ENCODE assay signal across 24 mouse cellular contexts in genomic region chr1:127152840-127153239, GRCm38 (mm10).
"Had no signal": no experiment of that assay in that cellular context is flagged by ENCODE, and none has a peak within 500 bp of the region (broad histone marks: within the 10 kb centered on the region; RNA-seq: fewer than 3 reads in every experiment).

No protein-coding gene starts in this region.

- H3K4me3 ChIP-seq: heart, embryonic 12.5 days; hindbrain, embryonic 10.5 days; hindbrain, embryonic 12.5 days; intestine, embryonic 15.5 days; layer of hippocampus, adult 2 months; limb, embryonic 10.5 days; limb, embryonic 12.5 days; liver, embryonic 12.5 days had no signal

- H3K27me3 ChIP-seq: heart, embryonic 12.5 days; hindbrain, embryonic 12.5 days; intestine, embryonic 15.5 days; limb, embryonic 12.5 days; liver, embryonic 12.5 days had no signal

- H3K4me1 ChIP-seq: heart, embryonic 12.5 days; hindbrain, embryonic 10.5 days; hindbrain, embryonic 12.5 days; intestine, embryonic 15.5 days; limb, embryonic 10.5 days; limb, embryonic 12.5 days; liver, embryonic 12.5 days had no signal

- H3K36me3 ChIP-seq: heart, embryonic 12.5 days; hindbrain, embryonic 10.5 days; hindbrain, embryonic 12.5 days; intestine, embryonic 15.5 days; limb, embryonic 10.5 days; limb, embryonic 12.5 days; liver, embryonic 12.5 days had no signal

- H3K4me2 ChIP-seq: heart, embryonic 12.5 days; hindbrain, embryonic 12.5 days; hindbrain, embryonic 14.5 days; intestine, embryonic 15.5 days; limb, embryonic 12.5 days; liver, embryonic 12.5 days had no signal

- ATAC-seq: hindbrain, embryonic 16.5 days; inflammation-experienced regulatory T-cells, adult 6 months; intestine, embryonic 15.5 days; intestine, postnatal 0 days; liver, embryonic 12.5 days had no signal

- H3K27ac ChIP-seq: hindbrain, embryonic 10.5 days; hindbrain, embryonic 12.5 days; hindbrain, embryonic 14.5 days; intestine, embryonic 15.5 days; layer of hippocampus, adult 2 months; limb, embryonic 10.5 days; limb, embryonic 12.5 days; liver, embryonic 12.5 days; liver, embryonic 14.5 days had no signal

- H3K9ac ChIP-seq: heart, embryonic 12.5 days; hindbrain, embryonic 12.5 days; hindbrain, embryonic 14.5 days; intestine, embryonic 15.5 days; limb, embryonic 12.5 days; liver, embryonic 12.5 days; liver, embryonic 14.5 days had no signal

- DNase-seq: gastrocnemius, postnatal 10 days; gastrocnemius, postnatal 25 days; heart, adult 18-20 months; heart, postnatal 10 days; heart, postnatal 4 days; kidney, adult 18-20 months; kidney, adult 8-10 months; kidney, postnatal 10 days; kidney, postnatal 25 days; kidney, postnatal 4 days; liver had no signal

- H3K9me3 ChIP-seq: heart, embryonic 12.5 days; hindbrain, embryonic 10.5 days; hindbrain, embryonic 12.5 days; intestine, embryonic 15.5 days; limb, embryonic 10.5 days; limb, embryonic 12.5 days; liver, embryonic 12.5 days had no signal
